Mouse (Mus musculus) layer of hippocampus, adult 9-11 months (tissue): ENCODE data around the gene Mrgprb3.

ENCODE experiments used
- DNase-seq: peaks from one replicate; pipeline ENCODE4 v3.0.0; 2022

Mrgprb3 gene

DNA sequence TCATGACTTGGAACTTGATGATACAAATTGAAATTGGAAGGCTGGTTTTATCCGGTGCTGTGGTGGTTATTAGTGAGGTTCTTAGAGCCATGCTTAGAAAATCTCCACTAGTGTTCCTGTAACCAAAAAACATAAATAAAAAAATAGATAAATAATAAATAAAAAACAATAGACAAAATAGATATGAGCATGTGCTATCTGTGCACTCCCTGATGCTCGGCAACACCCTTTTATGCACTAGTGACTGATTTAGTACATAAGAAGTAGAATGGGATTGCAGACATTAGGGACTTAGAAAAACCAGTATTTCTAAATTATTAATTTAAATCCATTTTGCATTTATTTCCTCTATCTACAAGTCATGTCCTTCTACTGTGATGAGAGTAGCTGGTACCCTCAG, at the start of gene Mrgprb3:
Gene Mrgprb3, minus strand, starts transcription at position 101 of the 400 bp plus-strand sequence.
- DNase-seq = no peak
